Comparison of ENCODE assay signal across 8 mouse cellular contexts in genomic region chr9:61372976-61373633, GRCm38 (mm10). TPM values are rescaled to one million over a fixed set of nuclear protein-coding genes. Genes with fewer than 3 reads are reported as not detected.
A peak's percentile ranks its signal among the peaks of the same experiment; 100 is the strongest.
DNase-seq lines count a peak whose midpoint lies in the region; ATAC-seq and TF ChIP-seq lines count a peak whose summit lies in the region.

No protein-coding gene starts in this region.

- no peak for ATAC-seq in hindbrain, embryonic 11.5 days (ENCODE audit: low FRiP score)
- ATAC-seq in liver, embryonic 13.5 days (ENCODE audit: low read depth), result no peak
- no peak for ATAC-seq in neural tube, embryonic 15.5 days (ENCODE audit: low FRiP score)

- no peak for TF ChIP-seq CTCF in embryonic fibroblast, embryonic 13.5 days (IDR thresholded peaks at IDR 0.05; ENCODE audit: borderline replicate concordance, insufficient read depth, low read length)

- peak overlapping the region; percentile 67 for H3K27ac ChIP-seq in embryonic fibroblast, embryonic 13.5 days (ENCODE audit: insufficient read depth, low read length)
- H3K27ac ChIP-seq in hindbrain, embryonic 11.5 days (ENCODE audit: low read depth, low read length), result peak overlapping the region; percentile 93
- peak overlapping the region; percentile 75; the same call in 1 of the 2 replicates for H3K27ac ChIP-seq in liver, embryonic 13.5 days
- H3K27ac ChIP-seq in neural tube, embryonic 15.5 days (replicated peaks), result peak overlapping the region; percentile 92

- peak; percentile 34 for DNase-seq in layer of hippocampus, adult 11-12 months (ENCODE audit: low spot score)
- DNase-seq in layer of hippocampus, adult 9-10 months (ENCODE audit: low spot score), result no peak
- peak; percentile 67 for DNase-seq in adrenal gland, postnatal 10 days
- peak; percentile 75 for DNase-seq in hindbrain, embryonic 11.5 days (ENCODE audit: low spot score)
- DNase-seq in liver, embryonic 13.5 days, result no peak
- peak; percentile 74 for DNase-seq in thymus, postnatal 4 days

- no peaks in the 10 kb centered on the region for H3K36me3 ChIP-seq in hindbrain, embryonic 11.5 days (ENCODE audit: control insufficient read depth, insufficient read depth, low read length)
- 0 out of 2 replicates have a peak, but pooled peaks cover 8% of the 10 kb centered on the region for H3K36me3 ChIP-seq in liver, embryonic 13.5 days
- no peaks in the 10 kb centered on the region for H3K36me3 ChIP-seq in neural tube, embryonic 15.5 days

- TF ChIP-seq POLR2A in embryonic fibroblast, embryonic 13.5 days (IDR thresholded peaks at IDR 0.05; ENCODE audit: low read depth, low read length), result peak; percentile 49; the same call in 1 of the 2 replicates

- H3K4me1 ChIP-seq in embryonic fibroblast, embryonic 13.5 days (ENCODE audit: control insufficient read depth, insufficient read depth, low read length), result peaks cover 17% of the 10 kb centered on the region
- H3K4me1 ChIP-seq in hindbrain, embryonic 11.5 days (replicated peaks; ENCODE audit: control insufficient read depth, insufficient read depth, low read length), result peaks cover 30% of the 10 kb centered on the region
- peaks cover 91% of the 10 kb centered on the region for H3K4me1 ChIP-seq in liver, embryonic 13.5 days (replicated peaks)
- peaks cover 71% of the 10 kb centered on the region for H3K4me1 ChIP-seq in neural tube, embryonic 15.5 days

- H3K4me3 ChIP-seq in embryonic fibroblast, embryonic 13.5 days (ENCODE audit: insufficient read depth, low read length), result peak overlapping the region; percentile 71
- H3K4me3 ChIP-seq in hindbrain, embryonic 11.5 days (ENCODE audit: low read depth, low read length), result peak overlapping the region; percentile 98
- peak overlapping the region; percentile 72 for H3K4me3 ChIP-seq in liver, embryonic 13.5 days (replicated peaks)
- peak overlapping the region; percentile 90 for H3K4me3 ChIP-seq in neural tube, embryonic 15.5 days (replicated peaks)

- H3K4me2 ChIP-seq in hindbrain, embryonic 11.5 days (replicated peaks; ENCODE audit: low read depth, low read length), result peak overlapping the region; percentile 49
- peak overlapping the region; percentile 98 for H3K4me2 ChIP-seq in liver, embryonic 13.5 days
- H3K4me2 ChIP-seq in neural tube, embryonic 15.5 days, result peak overlapping the region; percentile 95

- H3K9ac ChIP-seq in hindbrain, embryonic 11.5 days (ENCODE audit: low read depth, low read length), result peak overlapping the region; percentile 100
- peak overlapping the region; percentile 77 for H3K9ac ChIP-seq in liver, embryonic 13.5 days
- H3K9ac ChIP-seq in neural tube, embryonic 15.5 days (replicated peaks), result peak overlapping the region; percentile 98

- under 1% methylated on average over 60 of the region's 66 CpGs for WGBS in hindbrain, embryonic 11.5 days
- WGBS in liver, embryonic 13.5 days (ENCODE audit: insufficient replicate concordance), result under 1% methylated on average over 64 of the region's 66 CpGs
- WGBS in neural tube, embryonic 15.5 days, result under 1% methylated on average over 56 of the region's 66 CpGs

- H3K9me3 ChIP-seq in hindbrain, embryonic 11.5 days (ENCODE audit: control insufficient read depth, low read length), result no peaks in the 10 kb centered on the region
- no peaks in the 10 kb centered on the region for H3K9me3 ChIP-seq in liver, embryonic 13.5 days (replicated peaks)
- no peaks in the 10 kb centered on the region for H3K9me3 ChIP-seq in neural tube, embryonic 15.5 days (replicated peaks)

- no peaks in the 10 kb centered on the region for H3K27me3 ChIP-seq in hindbrain, embryonic 11.5 days (ENCODE audit: control insufficient read depth, insufficient read depth, low read length)
- peaks cover 50% of the 10 kb centered on the region for H3K27me3 ChIP-seq in liver, embryonic 13.5 days
- H3K27me3 ChIP-seq in neural tube, embryonic 15.5 days (replicated peaks), result no peaks in the 10 kb centered on the region

RNA-seq across cellular contexts. Expression of gene Tle3, which starts 0.9 kb away (rescaled TPM):
- 10 to 100 TPM; 82.4 to 92.7 TPM for total RNA-seq in adrenal gland, postnatal 10 days (2021)
- 51.5 and 63.9 TPM in 2 replicates for polyA plus RNA-seq in embryonic fibroblast, embryonic 13.5 days (2011; ENCODE audit: insufficient read length, low read depth, missing spikeins)
- polyA plus RNA-seq in hindbrain, embryonic 11.5 days (2014; fragmentation: Nextera tagmentation; extraction: Ambion mirVana), result 33.7 and 36.7 TPM in 2 replicates
- polyA plus RNA-seq in liver, embryonic 13.5 days (2015; fragmentation: Nextera tagmentation; extraction: Ambion mirVana), result 3.7 and 3.8 TPM in 2 replicates
- 20.5 and 24.2 TPM in 2 replicates for polyA plus RNA-seq in neural tube, embryonic 15.5 days (2015; fragmentation: Nextera tagmentation; extraction: Ambion mirVana)

Comparison
In these comparisons a context has a peak if more than half of its experiments do, and no peak if none do; other contexts are left out.
1. DNase-seq: peak in layer of hippocampus, adult 11-12 months (single experiment), adrenal gland, postnatal 10 days (single experiment), hindbrain, embryonic 11.5 days (single experiment) and thymus, postnatal 4 days (single experiment); none in layer of hippocampus, adult 9-10 months (single experiment) and liver, embryonic 13.5 days (single experiment).
2. Peak in every context shown above with its lines, with median percentiles within 50 percentile points of each other: H3K27ac ChIP-seq, H3K4me3 ChIP-seq, H3K4me2 ChIP-seq and H3K9ac ChIP-seq.